Mouse (Mus musculus) naive thymus-derived CD4-positive, alpha-beta T cell, adult 2 months (primary cell): ENCODE data around the gene Plcz1.

Experiments
- DNase-seq: peaks from one replicate; pipeline ENCODE4 v3.0.0-alpha.2; 2011; ENCODE audit warnings: low read depth

The Plcz1 gene

GRCm38 (mm10) chr6:139947106-139947879, 94.0 kb downstream of the Plcz1 start:
- DNase-seq = no peak
